Mouse (Mus musculus) lung, postnatal 4 days (tissue): ENCODE data around the gene Nkg7.
"Not testable (repeated sequence)": the region's sequence is repeated elsewhere in the genome, so short reads cannot be mapped to it uniquely, and the experiment has no call there.

Experiments used
- DNase-seq, 2 experiments: peaks; one replicate each; pipeline ENCODE4 v3.0.0; 2021

Gene Nkg7

GRCm38 (mm10) chr7:43436341-43437255 is at the start of gene Nkg7:
Gene Nkg7 (plus strand): TSS chr7:43437073.
- DNase-seq = no peak

- DNase-seq = no peak
These were observed 44.3 kb upstream of the Nkg7 start for GRCm38 (mm10) chr7:43392349-43393121.

GRCm38 (mm10) chr7:43399501-43399900 is 37.4 kb upstream of the Nkg7 start:
- DNase-seq = no peak

GRCm38 (mm10) chr7:43402718-43403117 is 34.2 kb upstream of the Nkg7 start:
- DNase-seq = no peak

DNA sequence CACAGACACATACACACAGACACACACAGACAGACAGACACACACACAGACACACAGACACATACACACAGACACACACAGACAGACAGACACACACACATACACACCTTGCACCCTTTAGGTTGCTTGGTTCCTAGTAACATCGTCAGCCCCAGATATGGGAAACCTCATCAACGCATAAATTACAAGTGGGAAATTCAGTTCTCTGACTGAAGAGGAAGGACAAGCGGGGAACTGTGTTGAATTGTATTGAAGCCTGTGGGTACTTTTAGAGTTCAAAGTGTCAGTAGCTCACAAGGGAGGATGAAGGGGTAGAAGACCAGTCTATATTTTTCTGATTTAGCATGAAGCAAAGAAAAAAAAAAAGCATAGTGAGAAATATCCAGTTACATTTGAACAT is 29.3 kb upstream of the Nkg7 start:
- no peak for DNase-seq

GRCm38 (mm10) chr7:43408131-43408553 is 28.7 kb upstream of the Nkg7 start, which contains the start of gene Siglecg:
Gene Siglecg (plus strand): TSS chr7:43408204.
- DNase-seq = no peak

DNA sequence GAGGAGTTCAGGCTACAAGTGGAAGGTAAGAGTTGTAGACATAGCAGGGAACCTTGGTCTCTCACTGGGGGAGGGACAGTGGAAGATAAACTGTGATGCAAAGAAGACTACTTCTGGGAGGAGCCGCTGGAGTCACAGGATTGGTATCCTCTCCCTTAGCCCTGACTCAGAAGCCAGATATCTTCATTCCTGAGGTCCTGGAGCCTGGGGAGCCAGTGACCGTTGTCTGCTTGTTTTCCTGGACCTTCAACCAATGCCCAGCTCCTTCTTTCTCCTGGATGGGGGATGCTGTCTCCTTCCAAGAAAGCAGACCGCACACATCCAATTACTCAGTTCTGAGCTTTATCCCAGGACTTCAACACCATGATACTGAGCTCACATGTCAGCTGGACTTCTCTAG is 27.8 kb upstream of the Nkg7 start:
- no peak for DNase-seq

GRCm38 (mm10) chr7:43411724-43412123 is 25.1 kb upstream of the Nkg7 start:
- DNase-seq = not testable (repeated sequence)

GRCm38 (mm10) chr7:43417298-43417697 is 19.6 kb upstream of the Nkg7 start:
- no peak for DNase-seq

- peak; percentile 79 to 88 for DNase-seq
These were observed 13.8 kb upstream of the Nkg7 start for GRCm38 (mm10) chr7:43422995-43423617.

GRCm38 (mm10) chr7:43423991-43424625 is 12.8 kb upstream of the Nkg7 start:
- no peak for DNase-seq

DNA sequence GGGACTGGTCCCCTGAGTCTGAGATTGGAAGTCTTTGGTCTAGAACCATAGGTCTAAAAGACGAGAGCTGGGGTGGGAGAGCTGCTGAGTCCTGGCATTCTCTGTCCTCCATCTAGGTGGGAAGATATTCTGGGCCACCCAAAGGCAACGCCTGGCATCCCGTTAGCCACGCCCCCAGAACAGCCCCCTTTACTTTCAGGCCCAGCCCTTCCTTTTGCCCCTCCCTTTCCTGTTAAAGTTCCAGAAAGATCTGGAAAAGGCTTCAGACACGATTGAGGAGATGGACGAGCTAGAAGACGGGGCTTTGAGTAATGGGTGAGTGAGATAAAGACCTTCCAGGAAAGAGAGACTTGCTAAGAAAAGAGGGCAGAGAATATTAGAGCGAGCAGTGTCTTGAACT is 9.5 kb upstream of the Nkg7 start, which contains the start of gene Lim2:
TSS of gene Lim2 (plus strand) at position 265 of the 400 bp plus-strand sequence.
- no peak for DNase-seq

- DNase-seq = no peak
These were observed 7.4 kb upstream of the Nkg7 start for GRCm38 (mm10) chr7:43429500-43429899.

DNA sequence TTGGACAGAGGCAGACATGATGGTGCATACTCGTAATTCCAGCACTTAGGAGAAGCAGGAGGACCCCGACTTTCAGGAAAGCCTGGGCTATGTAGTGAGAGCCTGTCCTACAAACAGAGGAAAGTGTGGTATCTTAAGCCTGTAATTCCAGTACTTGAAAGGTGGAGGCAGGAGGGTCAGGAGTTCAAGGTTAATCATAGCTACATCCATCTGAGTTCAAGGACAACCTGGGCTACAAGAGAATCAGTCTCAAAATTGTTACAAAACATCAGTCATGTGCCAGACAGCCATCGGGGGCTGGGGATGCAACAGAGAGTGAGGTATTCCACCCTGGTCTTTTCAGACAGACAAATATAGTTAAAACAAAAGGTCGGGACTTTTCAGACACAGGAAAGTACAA is 4.0 kb upstream of the Nkg7 start:
- no peak for DNase-seq

DNA sequence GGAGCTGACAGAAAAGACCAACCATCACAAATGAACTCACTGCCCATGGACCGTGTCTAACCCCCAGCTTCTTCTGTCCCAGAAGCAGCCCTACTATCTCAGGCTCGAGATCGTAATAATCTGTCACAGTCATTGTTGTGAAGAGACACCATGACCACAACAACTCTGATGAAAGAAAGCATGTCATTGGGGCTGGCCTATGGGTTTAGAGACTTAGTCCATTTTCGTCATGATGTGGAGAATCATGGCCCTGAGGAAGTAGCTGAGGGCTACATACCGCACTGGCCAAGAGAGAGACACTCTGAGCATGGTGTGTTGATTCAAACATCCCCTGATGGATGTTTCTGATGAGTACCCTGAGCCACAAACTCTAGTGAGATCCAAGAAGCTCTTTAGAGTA is 2.2 kb upstream of the Nkg7 start:
- DNase-seq = no peak

GRCm38 (mm10) chr7:43438611-43439010 is 1.7 kb downstream of the Nkg7 start:
- DNase-seq = no peak

DNA sequence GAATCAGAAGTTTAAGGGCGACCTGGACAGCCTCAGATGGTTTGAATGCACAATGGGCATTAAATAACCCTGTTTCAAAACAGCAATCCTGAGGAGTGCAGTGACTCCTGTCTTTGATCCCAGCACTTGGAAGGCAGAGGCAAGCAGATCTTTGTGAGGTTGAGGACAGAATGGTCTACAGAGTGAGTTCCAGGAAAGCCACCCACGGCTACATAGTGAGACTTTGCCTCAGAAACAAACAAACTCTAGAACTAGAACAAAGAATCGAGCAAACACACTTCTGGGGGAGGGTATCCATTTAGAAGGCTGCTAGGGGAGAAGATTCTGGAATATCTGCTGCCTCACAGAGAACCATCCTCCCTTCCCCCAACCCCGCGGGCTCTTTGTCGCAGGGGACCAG is 3.6 kb downstream of the Nkg7 start, which contains the start of gene Cldnd2:
TSS of gene Cldnd2 (plus strand) at position 301 of the 400 bp plus-strand sequence.
- no peak for DNase-seq

DNA sequence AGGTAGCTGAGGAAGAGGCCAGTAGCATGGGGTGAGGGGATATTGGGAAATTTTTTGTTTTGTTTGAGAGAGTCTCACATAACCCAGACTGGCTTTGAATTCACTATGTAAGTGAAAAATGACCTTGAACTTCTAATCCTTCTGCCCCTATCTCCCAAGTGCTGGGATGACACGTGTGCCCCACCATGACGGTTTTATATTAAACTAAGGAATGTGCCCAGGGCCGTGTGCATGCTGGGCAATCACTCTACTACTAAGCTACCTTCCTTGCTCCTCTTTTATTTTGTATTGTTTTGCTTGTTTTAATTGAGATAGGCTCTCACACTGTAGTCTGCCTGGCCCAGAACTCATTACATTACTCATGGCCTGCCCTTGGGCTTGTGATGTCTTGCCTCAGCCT is 4.2 kb downstream of the Nkg7 start:
- no peak for DNase-seq

DNA sequence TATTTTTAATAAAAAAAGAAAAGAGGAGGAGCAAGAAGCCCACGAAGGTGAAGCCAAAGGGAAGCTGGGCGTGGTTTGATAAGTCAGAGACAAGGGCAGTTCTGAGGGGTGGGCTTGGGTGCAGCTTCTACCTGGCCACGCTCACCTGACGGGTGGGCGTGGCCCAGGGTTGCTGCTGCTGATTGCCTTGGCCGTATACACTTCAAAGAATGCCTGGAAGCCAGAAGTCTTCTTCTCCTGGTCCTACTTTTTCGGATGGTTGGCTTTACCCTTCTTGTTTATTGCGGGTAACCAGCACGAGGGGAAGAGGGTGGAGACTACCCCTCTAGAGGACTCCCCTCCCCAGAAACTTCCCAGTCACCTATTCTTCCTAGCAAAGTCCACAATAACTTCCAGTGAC is 5.8 kb downstream of the Nkg7 start:
- DNase-seq = no peak

- peak; percentile 88 to 91 for DNase-seq
These were observed 6.4 kb downstream of the Nkg7 start for GRCm38 (mm10) chr7:43443126-43443916.

- DNase-seq = peak; percentile 96 to 98
These were observed 7.0 kb downstream of the Nkg7 start, which contains the start of the genes Etfb and Gm45233 for GRCm38 (mm10) chr7:43443917-43444293. Gene Etfb (plus strand): TSS chr7:43444083. Gene Gm45233 (plus strand): TSS chr7:43444128.

- DNase-seq = peak in 1 of 2 experiments; percentile 42
These were observed 10.9 kb downstream of the Nkg7 start for GRCm38 (mm10) chr7:43447801-43448200.
